Mouse (Mus musculus) lung, postnatal 0 days (tissue): ENCODE measurements around the gene Scamp4. TPM values are rescaled to one million over a fixed set of nuclear protein-coding genes. Genes with fewer than 3 reads are reported as not detected.

ENCODE experiments used
- ATAC-seq: fragments of 200-750 bp; cut with Nextera tagmentation; 2 replicates; pipeline ENCODE4 v1.8.0; 2017; ENCODE audit warnings: moderate library complexity
- DNase-seq: peaks from one replicate; pipeline ENCODE4 v3.0.0-alpha.2; 2016; ENCODE audit warnings: low spot score
- H3K27ac ChIP-seq: fragments of 300-500 bp; sonication (generic); 2 replicates; pipeline ENCODE4 v1.5.1; 2014; ENCODE audit warnings: antibody characterized with exemption, mild to moderate bottlenecking, low read length, mixed read lengths
- H3K27me3 ChIP-seq: fragments of 300-500 bp; sonication (generic); replicated peaks from 2 replicates; pipeline ENCODE4 v1.6.1; 2014; ENCODE audit warnings: low read length, mixed read lengths; ENCODE audit not compliant: insufficient read depth
- H3K36me3 ChIP-seq: fragments of 300-500 bp; sonication (generic); 2 replicates; pipeline ENCODE4 v1.6.1; 2014; ENCODE audit warnings: low read length, mixed read lengths; ENCODE audit not compliant: insufficient read depth
- H3K4me1 ChIP-seq: fragments of 300-500 bp; sonication (generic); 2 replicates; pipeline ENCODE4 v1.6.1; 2014; ENCODE audit warnings: antibody characterized with exemption, low read depth, low read length, mixed read lengths; ENCODE audit not compliant: insufficient read depth
- H3K4me2 ChIP-seq: fragments of 300-500 bp; sonication (generic); replicated peaks from 2 replicates; pipeline ENCODE4 v1.6.1; 2014; ENCODE audit warnings: low read depth, mild to moderate bottlenecking, low read length, moderate library complexity, mixed read lengths
- H3K4me3 ChIP-seq: fragments of 300-500 bp; sonication (generic); 2 replicates; pipeline ENCODE4 v1.5.1; 2014; ENCODE audit warnings: low read depth, low read length
- H3K9ac ChIP-seq: fragments of 300-500 bp; sonication (generic); replicated peaks from 2 replicates; pipeline ENCODE4 v1.6.1; 2014; ENCODE audit warnings: low read depth, mild to moderate bottlenecking
- H3K9me3 ChIP-seq: fragments of 300-500 bp; sonication (generic); 2 replicates; pipeline ENCODE4 v1.6.1; 2016; ENCODE audit warnings: low read length, mixed read lengths
- CTCF ChIP-seq: IDR thresholded peaks from 2 replicates; pipeline ENCODE4 v1.5.1; 2016; ENCODE audit warnings: antibody characterized with exemption, mild to moderate bottlenecking
- EP300 ChIP-seq: IDR thresholded peaks from 2 replicates; pipeline ENCODE4 v1.6.1; 2016; ENCODE audit warnings: antibody characterized with exemption, mild to moderate bottlenecking, control low read depth
- WGBS: fragments of 180-500 bp; shearing (Covaris S2); extraction: QIAGEN DNeasy Blood & Tissue Kit; methylation state at CpG from one replicate; pipeline ENCODE4 v1.1.7; 2014; 5-methylcytosine and 5-hydroxymethylcytosine counted together
- polyA plus RNA-seq: library from polyadenylated mRNA; unstranded; fragments of >200 nt; fragmentation: Nextera tagmentation; extraction: Ambion mirVana; gene quantifications from 2 replicates; pipeline ENCODE4 v1.2.1, GENCODE M21; 2015

The Scamp4 gene
- polyA plus RNA-seq, 1 experiment from 2014 or later = 56.9 TPM

DNA sequence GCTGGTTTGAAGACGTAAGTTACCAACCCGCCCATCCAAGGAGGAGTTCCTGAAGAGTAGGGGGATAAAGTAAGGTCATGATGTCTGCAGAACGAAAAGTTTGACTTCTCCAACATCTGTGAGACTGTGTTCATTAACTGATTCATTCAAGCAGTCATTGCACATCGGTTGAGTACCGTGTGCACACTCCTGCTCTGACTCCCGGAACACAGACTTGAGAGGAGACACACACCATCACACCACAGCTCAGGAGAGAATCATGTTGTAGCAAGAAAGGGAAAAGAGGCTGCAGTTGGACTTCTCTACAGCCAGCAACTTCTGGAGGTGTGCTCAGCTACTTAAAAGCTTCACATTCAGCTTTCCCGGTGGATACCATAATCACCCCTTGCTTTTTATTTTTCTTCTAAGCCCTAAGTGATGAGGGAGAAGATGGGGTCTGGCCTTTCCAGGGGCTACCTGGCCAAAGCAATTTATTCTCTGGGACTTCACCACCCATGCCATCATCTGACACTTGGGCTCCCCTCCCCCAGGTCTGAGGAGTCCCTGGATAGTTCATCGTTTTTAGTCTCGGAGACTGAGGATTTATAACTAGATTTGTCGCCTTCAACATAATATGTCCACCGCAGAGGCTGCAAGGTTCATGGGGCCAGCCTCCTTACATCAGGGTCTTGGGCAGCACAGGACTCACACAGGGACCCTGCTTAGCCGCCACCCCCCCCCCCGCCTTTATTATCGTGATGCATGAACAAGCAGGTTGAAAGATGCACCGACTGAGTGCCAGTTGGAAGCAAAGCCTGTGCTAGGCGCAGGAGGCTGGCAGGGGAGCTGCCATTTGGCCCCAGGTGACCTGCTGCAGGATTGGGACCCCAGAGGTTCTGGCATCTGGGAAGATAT, 18.4 kb downstream of the Scamp4 start:
- H3K4me3 ChIP-seq = peak overlapping the region; percentile 55
- DNase-seq = no peak
- peak overlapping the region; percentile 62 for H3K4me2 ChIP-seq
- peak overlapping the region; percentile 29; the same call in 1 of the 2 replicates for H3K9ac ChIP-seq
- peak overlapping the region; percentile 93 for H3K27ac ChIP-seq
- TF ChIP-seq EP300 (no peak), CTCF (no peak)
- no peaks in the 10 kb centered on the region for H3K9me3 ChIP-seq
- peaks cover 9% of the 10 kb centered on the region; the same call in 1 of the 2 replicates for H3K4me1 ChIP-seq
- ATAC-seq = no peak
- H3K36me3 ChIP-seq = no peaks in the 10 kb centered on the region
- no peaks in the 10 kb centered on the region for H3K27me3 ChIP-seq
- WGBS = 48% methylated on average over 16 of the region's 16 CpGs

DNA sequence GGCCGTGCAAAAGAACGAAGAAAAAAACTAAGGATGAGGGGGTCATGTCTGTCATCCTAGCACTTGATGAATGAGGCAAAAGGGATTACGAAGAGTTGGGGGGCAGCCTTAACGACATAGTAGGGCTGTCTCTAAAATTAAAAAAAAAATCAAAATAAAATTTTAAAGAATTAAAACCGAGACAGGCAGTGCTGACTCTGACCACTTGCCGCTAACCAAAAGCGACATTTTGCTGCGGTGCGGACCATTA, 18.9 kb downstream of the Scamp4 start:
- DNase-seq (no peak), ATAC-seq (no peak)
- H3K4me1 ChIP-seq = peaks cover 9% of the 10 kb centered on the region; the same call in 1 of the 2 replicates
- H3K9me3 ChIP-seq = no peaks in the 10 kb centered on the region
- H3K27me3 ChIP-seq = no peaks in the 10 kb centered on the region
- H3K9ac ChIP-seq = peak overlapping the region; percentile 29; the same call in 1 of the 2 replicates
- peak overlapping the region; percentile 55 for H3K4me3 ChIP-seq
- no peaks in the 10 kb centered on the region for H3K36me3 ChIP-seq
- no peak for TF ChIP-seq EP300
- TF ChIP-seq CTCF = no peak
- peak overlapping the region; percentile 93 for H3K27ac ChIP-seq
- under 1% methylated on average over 9 of the region's 9 CpGs for WGBS
- H3K4me2 ChIP-seq = peak overlapping the region; percentile 62

DNA sequence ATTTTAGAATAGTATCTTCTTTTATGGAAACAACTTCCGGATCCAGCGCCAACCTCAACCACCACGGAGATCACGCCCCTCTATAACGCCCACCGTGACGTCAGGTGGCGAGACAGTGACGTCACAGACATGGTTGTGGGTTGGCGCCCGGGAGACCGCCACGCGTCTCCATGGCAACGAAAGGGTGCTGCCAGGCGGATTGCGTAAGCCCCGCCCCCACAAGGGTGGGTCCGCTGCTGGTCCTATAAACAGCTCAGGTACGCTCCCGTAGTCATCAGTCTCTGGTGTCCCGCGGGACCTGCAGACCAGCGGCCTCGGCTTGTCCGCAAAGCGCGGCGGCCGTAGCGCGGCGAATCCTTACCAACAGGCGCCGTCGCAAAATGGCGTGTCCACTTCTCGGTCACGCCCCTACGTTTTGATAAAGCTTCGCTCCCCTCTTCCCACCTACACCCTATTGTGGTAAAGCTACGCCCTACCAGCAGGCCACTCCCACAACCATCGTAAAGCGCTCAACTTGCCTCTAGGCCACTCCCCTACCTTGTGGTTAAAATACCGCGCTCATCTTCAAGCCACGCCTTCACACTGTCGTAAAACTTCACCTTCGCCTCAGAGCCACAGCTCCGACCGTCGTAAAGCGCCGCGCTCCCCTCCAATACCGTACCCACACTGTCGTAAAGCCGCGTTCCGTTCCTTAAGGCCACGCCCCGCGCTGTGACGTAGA, 19.4 kb downstream of the Scamp4 start:
- Histone ChIP-seq H3K9me3 (no peaks in the 10 kb centered on the region), H3K4me1 (peaks cover 9% of the 10 kb centered on the region; the same call in 1 of the 2 replicates), H3K27ac (peak overlapping the region; percentile 93), H3K9ac (0 out of 2 replicates have a peak overlapping the region, but pooled peaks have one; percentile 30), H3K4me2 (peak overlapping the region; percentile 91), H3K36me3 (no peaks in the 10 kb centered on the region), H3K27me3 (no peaks in the 10 kb centered on the region), H3K4me3 (peak overlapping the region; percentile 69)
- DNase-seq = peak; percentile 100
- TF ChIP-seq CTCF = no peak
- peak; percentile 57; the same call in 1 of the 2 replicates for TF ChIP-seq EP300
- WGBS = under 1% methylated on average over 64 of the region's 64 CpGs
- peak; percentile 96 for ATAC-seq

DNA sequence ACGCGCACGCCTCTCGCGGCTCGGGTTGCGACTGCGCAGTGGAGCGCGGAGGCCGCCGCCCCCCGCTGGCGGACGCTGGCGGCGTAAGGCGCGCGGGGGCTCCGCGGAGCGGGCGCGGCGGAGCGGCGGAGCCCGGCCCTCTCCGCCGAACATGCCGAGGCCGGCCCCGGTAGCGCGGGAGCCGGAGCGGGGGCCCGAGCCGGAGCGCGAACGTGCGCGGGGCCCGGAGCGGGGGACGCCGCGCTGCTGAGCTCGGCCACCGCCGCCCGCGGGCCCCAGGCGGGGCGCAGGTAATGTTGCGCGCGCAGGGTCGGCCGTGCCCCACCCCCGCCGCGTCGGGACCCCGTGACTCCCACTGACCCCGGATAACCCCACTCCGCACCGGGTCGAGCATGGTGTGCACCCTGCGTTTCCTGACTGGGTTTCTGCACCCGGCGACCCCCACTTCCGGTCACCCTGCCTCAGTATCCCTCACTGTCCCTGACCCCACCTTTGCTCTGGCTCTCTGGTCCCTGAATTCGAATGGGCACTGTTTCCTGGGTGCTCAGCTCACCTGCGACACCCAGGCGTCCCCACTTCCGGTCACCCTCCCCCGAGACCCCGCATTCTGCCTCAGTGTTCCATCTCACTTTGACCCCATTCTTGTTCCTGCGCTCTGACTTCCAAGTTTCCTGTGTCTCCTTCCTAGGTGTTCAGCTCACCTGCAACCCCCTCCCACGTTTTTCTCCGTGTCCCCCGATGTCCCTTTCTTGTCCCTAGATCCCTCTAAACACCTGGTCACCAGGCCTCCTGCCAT, 20.2 kb downstream of the Scamp4 start, which contains the start of gene Csnk1g2:
Gene Csnk1g2, plus strand, starts transcription at position 178 of the 796 bp plus-strand sequence.
- under 1% methylated on average over 54 of the region's 85 CpGs for WGBS
- DNase-seq (peak; percentile 19), ATAC-seq (peak; percentile 15)
- peak within 1 kb of the TSS; percentile 69 for H3K4me3 ChIP-seq
- no peaks in the 10 kb centered on the region for H3K36me3 ChIP-seq
- peaks cover 13% of the 10 kb centered on the region; the same call in 1 of the 2 replicates for H3K4me1 ChIP-seq
- no peaks in the 10 kb centered on the region for H3K27me3 ChIP-seq
- TF ChIP-seq EP300 (no peak), CTCF (peak; percentile 33; the same call in 1 of the 2 replicates)
- peak within 1 kb of the TSS; percentile 91 for H3K4me2 ChIP-seq
- peak within 1 kb of the TSS; percentile 93 for H3K27ac ChIP-seq
- H3K9ac ChIP-seq = peak within 1 kb of the TSS; percentile 84
- no peaks in the 10 kb centered on the region for H3K9me3 ChIP-seq

DNA sequence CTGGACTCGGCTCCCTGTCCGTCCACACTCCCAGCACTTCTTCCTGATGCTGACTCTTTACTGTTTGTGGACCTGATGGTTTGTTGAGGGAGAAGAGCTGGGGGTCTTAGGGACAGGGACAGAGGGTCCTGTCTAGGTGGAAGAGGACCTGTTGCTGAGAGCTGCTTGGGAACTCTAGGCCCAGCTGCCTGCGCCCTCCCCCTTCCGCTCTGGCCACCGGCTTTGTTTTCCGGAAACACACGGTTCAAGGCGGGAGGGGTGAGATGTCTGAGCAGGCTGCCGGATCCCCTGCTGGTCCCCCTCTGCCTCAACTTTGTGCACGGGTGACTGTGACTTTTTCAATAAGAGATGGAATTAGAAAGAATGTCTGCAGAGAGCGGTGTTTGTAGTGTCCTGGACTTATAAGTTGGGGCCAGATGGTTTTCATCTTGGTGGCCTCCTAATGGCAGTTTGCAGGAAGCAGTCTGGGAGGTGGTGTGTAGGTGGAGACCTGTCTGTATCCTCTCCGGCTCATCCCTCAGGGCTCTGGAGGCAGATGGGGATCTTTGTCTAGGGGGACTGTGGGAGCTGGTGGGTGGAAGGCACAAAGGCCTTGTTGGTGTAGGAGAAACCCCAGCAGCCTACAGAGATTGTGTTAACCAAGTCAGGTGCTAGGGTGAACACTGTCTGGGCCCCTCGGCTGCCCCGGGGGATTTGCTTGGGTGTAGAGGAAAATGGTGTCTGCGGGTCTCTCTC, 21.0 kb downstream of the Scamp4 start:
- H3K27me3 ChIP-seq = no peaks in the 10 kb centered on the region
- peak overlapping the region; percentile 81 for H3K27ac ChIP-seq
- peak overlapping the region; percentile 84 for H3K9ac ChIP-seq
- H3K9me3 ChIP-seq = no peaks in the 10 kb centered on the region
- H3K4me2 ChIP-seq = peak overlapping the region; percentile 91
- no peaks in the 10 kb centered on the region for H3K36me3 ChIP-seq
- H3K4me1 ChIP-seq = peaks cover 13% of the 10 kb centered on the region; the same call in 1 of the 2 replicates
- DNase-seq = peak; percentile 75
- WGBS = 12% methylated on average over 13 of the region's 15 CpGs
- peak overlapping the region; percentile 69 for H3K4me3 ChIP-seq
- no peak; the same call in 1 of the 2 replicates for TF ChIP-seq EP300
- TF ChIP-seq CTCF = no peak; the same call in 1 of the 2 replicates
- no peak for ATAC-seq
